Mouse (Mus musculus) lung, postnatal 0 days (tissue): ENCODE data around the gene Fbxo21.

Source experiments
- CTCF ChIP-seq: IDR thresholded peaks from 2 replicates; pipeline ENCODE4 v1.5.1; 2016; ENCODE audit warnings: antibody characterized with exemption, mild to moderate bottlenecking
- EP300 ChIP-seq: IDR thresholded peaks from 2 replicates; pipeline ENCODE4 v1.6.1; 2016; ENCODE audit warnings: antibody characterized with exemption, mild to moderate bottlenecking, control low read depth

- no peak for TF ChIP-seq CTCF
- no peak for TF ChIP-seq EP300
These were observed 61.4 kb downstream of the Fbxo21 start for GRCm38 (mm10) chr5:118037798-118038484.
